Mouse (Mus musculus): ENCODE data around the gene Smug1. TPM values are rescaled to one million over a fixed set of nuclear protein-coding genes. Genes with fewer than 3 reads are reported as not detected.

The Smug1 gene
- polyA plus RNA-seq, 2 experiments: 18.2 to 18.6 TPM

DNA sequence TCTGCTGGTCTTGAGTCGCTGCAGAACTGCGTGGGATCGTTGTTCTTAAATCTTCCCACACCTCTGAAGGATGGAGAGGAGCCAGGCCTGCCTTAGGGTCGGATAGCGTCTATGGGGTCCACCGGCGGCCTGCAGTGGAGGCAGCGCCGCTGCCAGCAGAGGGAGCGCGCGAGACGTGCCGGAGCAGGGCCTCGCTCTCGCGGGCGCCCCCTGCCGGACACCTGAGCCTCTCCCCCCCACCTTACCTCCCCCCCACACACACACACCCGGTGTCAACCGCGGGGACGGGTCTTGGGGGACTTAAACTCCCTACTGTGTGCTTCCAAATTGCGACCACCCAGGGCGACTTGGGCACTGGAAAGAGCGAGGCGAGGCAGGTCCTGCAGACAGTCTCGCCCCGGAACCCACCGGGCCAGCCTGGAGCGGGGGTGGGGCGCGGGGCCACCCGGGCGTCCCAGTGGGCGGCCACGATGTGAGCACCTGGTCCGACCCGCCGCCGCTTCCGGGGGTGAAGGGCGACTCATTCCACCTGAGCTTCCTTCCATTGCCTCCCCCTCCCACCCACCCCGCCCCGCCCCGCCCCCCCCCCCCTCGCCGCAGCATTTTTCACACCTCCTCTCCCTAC lies 15.4 kb upstream of the Smug1 start:
- H3K36me3 ChIP-seq (ENCODE audit: control insufficient read depth, insufficient read depth, low read length): no peaks in the 10 kb centered on the region
- H3K9ac ChIP-seq (ENCODE audit: low read depth, low read length, severe bottlenecking): no peak overlapping the region
- WGBS: 1% methylated on average over 36 of the region's 48 CpGs
- H3K4me2 ChIP-seq (replicated peaks; ENCODE audit: low read depth, low read length, severe bottlenecking): peak overlapping the region; percentile 64
- H3K27me3 ChIP-seq (ENCODE audit: control insufficient read depth, insufficient read depth, low read length): peaks cover 19% of the 10 kb centered on the region
- DNase-seq (ENCODE audit: low spot score) (peak; percentile 76), ATAC-seq (ENCODE audit: low FRiP score, low read depth) (peak; percentile 50)
- H3K9me3 ChIP-seq (ENCODE audit: control insufficient read depth, low read length): no peaks in the 10 kb centered on the region
- peaks cover 12% of the 10 kb centered on the region for H3K4me1 ChIP-seq (ENCODE audit: control insufficient read depth, insufficient read depth, low read length)
- no peak for TF ChIP-seq POLR2A (IDR thresholded peaks at IDR 0.05; ENCODE audit: borderline replicate concordance, extremely low read depth, insufficient read depth, insufficient read length)
- no peak overlapping the region for H3K27ac ChIP-seq (replicated peaks; ENCODE audit: low read depth, low read length)
- peak overlapping the region; percentile 30 for H3K4me3 ChIP-seq (replicated peaks; ENCODE audit: low read length)

DNA sequence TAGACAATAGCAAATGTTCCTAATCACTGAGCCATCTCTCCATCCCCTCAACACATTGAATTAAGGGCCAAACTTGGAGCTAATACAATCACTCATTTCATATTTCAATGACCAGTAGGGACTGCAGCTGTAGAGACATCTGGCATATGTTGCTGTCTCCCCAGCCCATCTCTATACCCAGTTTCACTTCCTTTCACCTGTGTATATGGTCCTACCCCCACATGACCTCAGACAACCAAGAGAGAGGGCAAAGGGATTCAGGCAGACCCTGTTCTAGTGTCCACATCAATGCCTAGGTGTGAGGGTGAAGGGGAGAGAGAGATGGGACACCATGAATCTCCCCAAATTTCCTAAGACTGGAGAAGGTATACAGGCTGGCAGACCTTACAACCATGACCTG lies 13.5 kb upstream of the Smug1 start:
- no peak overlapping the region for H3K27ac ChIP-seq (replicated peaks; ENCODE audit: low read depth, low read length)
- peaks cover 35% of the 10 kb centered on the region for H3K27me3 ChIP-seq (ENCODE audit: control insufficient read depth, insufficient read depth, low read length)
- H3K4me1 ChIP-seq (ENCODE audit: control insufficient read depth, insufficient read depth, low read length): peaks cover 14% of the 10 kb centered on the region
- ATAC-seq (ENCODE audit: low FRiP score, low read depth) (no peak), DNase-seq (ENCODE audit: low spot score) (no peak)
- H3K9ac ChIP-seq (ENCODE audit: low read depth, low read length, severe bottlenecking): no peak overlapping the region
- TF ChIP-seq POLR2A (IDR thresholded peaks at IDR 0.05; ENCODE audit: borderline replicate concordance, extremely low read depth, insufficient read depth, insufficient read length): no peak
- no peaks in the 10 kb centered on the region for H3K9me3 ChIP-seq (ENCODE audit: control insufficient read depth, low read length)
- H3K4me3 ChIP-seq (replicated peaks; ENCODE audit: low read length): no peak overlapping the region
- no peaks in the 10 kb centered on the region for H3K36me3 ChIP-seq (ENCODE audit: control insufficient read depth, insufficient read depth, low read length)
- H3K4me2 ChIP-seq (replicated peaks; ENCODE audit: low read depth, low read length, severe bottlenecking): no peak overlapping the region

DNA sequence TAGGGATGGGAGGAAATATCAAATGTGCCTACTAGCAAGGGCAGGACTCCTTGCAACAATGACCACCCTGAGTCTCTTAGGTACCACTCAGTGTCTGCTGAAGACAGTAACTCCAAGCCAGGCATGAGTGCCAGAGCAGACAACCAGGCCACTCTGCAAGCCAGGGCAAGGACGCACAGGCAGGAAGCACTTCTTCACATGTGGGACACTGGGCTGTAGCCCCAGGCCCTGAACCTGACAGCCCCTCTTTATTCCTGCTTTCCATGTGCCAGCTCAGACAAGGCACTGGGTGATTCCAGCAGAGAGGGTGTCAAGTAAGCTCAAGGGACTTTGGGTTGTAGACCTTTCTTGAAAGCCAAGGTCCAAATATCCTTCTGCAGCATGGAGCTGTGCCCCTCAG lies 11.9 kb upstream of the Smug1 start:
- no peak overlapping the region for H3K9ac ChIP-seq (ENCODE audit: low read depth, low read length, severe bottlenecking)

GRCm38 (mm10) chr15:103178137-103178536 lies 11.2 kb upstream of the Smug1 start:
- no peak for DNase-seq (ENCODE audit: low spot score)
- no peak for TF ChIP-seq POLR2A (IDR thresholded peaks at IDR 0.05; ENCODE audit: borderline replicate concordance, extremely low read depth, insufficient read depth, insufficient read length)
- no peak for ATAC-seq (ENCODE audit: low FRiP score, low read depth)
- WGBS: 8% methylated on average over 12 of the region's 12 CpGs
- H3K4me2 ChIP-seq (replicated peaks; ENCODE audit: low read depth, low read length, severe bottlenecking): 0 out of 2 replicates have a peak overlapping the region, but pooled peaks have one; percentile 7
- no peaks in the 10 kb centered on the region for H3K36me3 ChIP-seq (ENCODE audit: control insufficient read depth, insufficient read depth, low read length)
- no peak overlapping the region for H3K9ac ChIP-seq (ENCODE audit: low read depth, low read length, severe bottlenecking)
- peaks cover 14% of the 10 kb centered on the region for H3K4me1 ChIP-seq (ENCODE audit: control insufficient read depth, insufficient read depth, low read length)
- H3K27ac ChIP-seq (replicated peaks; ENCODE audit: low read depth, low read length): no peak overlapping the region
- H3K9me3 ChIP-seq (ENCODE audit: control insufficient read depth, low read length): no peaks in the 10 kb centered on the region
- no peak overlapping the region for H3K4me3 ChIP-seq (replicated peaks; ENCODE audit: low read length)
- H3K27me3 ChIP-seq (ENCODE audit: control insufficient read depth, insufficient read depth, low read length): peaks cover 56% of the 10 kb centered on the region

More for the DNA sequence above, 11.9 kb upstream of the Smug1 start:
- DNase-seq (ENCODE audit: low spot score) (no peak), ATAC-seq (ENCODE audit: low FRiP score, low read depth) (no peak)
- peaks cover 14% of the 10 kb centered on the region for H3K4me1 ChIP-seq (ENCODE audit: control insufficient read depth, insufficient read depth, low read length)
- no peak overlapping the region for H3K4me3 ChIP-seq (replicated peaks; ENCODE audit: low read length)
- H3K36me3 ChIP-seq (ENCODE audit: control insufficient read depth, insufficient read depth, low read length): no peaks in the 10 kb centered on the region
- H3K27me3 ChIP-seq (ENCODE audit: control insufficient read depth, insufficient read depth, low read length): peaks cover 50% of the 10 kb centered on the region
- H3K27ac ChIP-seq (replicated peaks; ENCODE audit: low read depth, low read length): no peak overlapping the region
- 45% methylated on average over 1 of the region's 1 CpGs for WGBS
- TF ChIP-seq POLR2A (IDR thresholded peaks at IDR 0.05; ENCODE audit: borderline replicate concordance, extremely low read depth, insufficient read depth, insufficient read length): no peak
- no peak overlapping the region for H3K4me2 ChIP-seq (replicated peaks; ENCODE audit: low read depth, low read length, severe bottlenecking)
- no peaks in the 10 kb centered on the region for H3K9me3 ChIP-seq (ENCODE audit: control insufficient read depth, low read length)

- ATAC-seq (ENCODE audit: low FRiP score, low read depth): no peak
- Histone ChIP-seq H3K27ac (replicated peaks; ENCODE audit: low read depth, low read length) (no peak overlapping the region), H3K27me3 (ENCODE audit: control insufficient read depth, insufficient read depth, low read length) (peaks cover 61% of the 10 kb centered on the region), H3K9me3 (ENCODE audit: control insufficient read depth, low read length) (no peaks in the 10 kb centered on the region), H3K9ac (ENCODE audit: low read depth, low read length, severe bottlenecking) (no peak overlapping the region), H3K4me1 (ENCODE audit: control insufficient read depth, insufficient read depth, low read length) (peaks cover 11% of the 10 kb centered on the region), H3K36me3 (ENCODE audit: control insufficient read depth, insufficient read depth, low read length) (no peaks in the 10 kb centered on the region), H3K4me3 (replicated peaks; ENCODE audit: low read length) (no peak overlapping the region), H3K4me2 (replicated peaks; ENCODE audit: low read depth, low read length, severe bottlenecking) (0 out of 2 replicates have a peak overlapping the region, but pooled peaks have one; percentile 7)
- WGBS: under 1% methylated on average over 12 of the region's 12 CpGs
- no peak for DNase-seq (ENCODE audit: low spot score)
- TF ChIP-seq POLR2A (IDR thresholded peaks at IDR 0.05; ENCODE audit: borderline replicate concordance, extremely low read depth, insufficient read depth, insufficient read length): no peak
Measured at GRCm38 (mm10) chr15:103177611-103178041, 10.7 kb upstream of the Smug1 start.

Measured in limb, embryonic 14.5 days (tissue).